Mouse (Mus musculus) embryonic facial prominence, embryonic 12.5 days (tissue): ENCODE results near the gene Cfap77. TPM values are rescaled to one million over a fixed set of nuclear protein-coding genes. Genes with fewer than 3 reads are reported as not detected.

ENCODE experiments used
- ATAC-seq: fragments of 200-750 bp; cut with Nextera tagmentation; 2 replicates; pipeline ENCODE4 v1.8.0; 2017; ENCODE audit not compliant: insufficient number of reproducible peaks, insufficient read depth, low FRiP score, low TSS enrichment
- H3K27ac ChIP-seq: fragments of 300-500 bp; sonication (generic); 2 replicates; pipeline ENCODE4 v1.5.1; 2016; ENCODE audit warnings: mild to moderate bottlenecking
- H3K27me3 ChIP-seq: fragments of 300-500 bp; sonication (generic); 2 replicates; pipeline ENCODE4 v1.6.1; 2016; ENCODE audit warnings: mild to moderate bottlenecking, moderate library complexity
- H3K36me3 ChIP-seq: fragments of 300-500 bp; sonication (generic); 2 replicates; pipeline ENCODE4 v1.6.1; 2016; ENCODE audit warnings: mild to moderate bottlenecking
- H3K4me1 ChIP-seq: fragments of 300-500 bp; sonication (generic); 2 replicates; pipeline ENCODE4 v1.6.1; 2016
- H3K4me2 ChIP-seq: fragments of 300-500 bp; sonication (generic); replicated peaks from 2 replicates; pipeline ENCODE4 v1.6.1; 2016; ENCODE audit warnings: mild to moderate bottlenecking, moderate library complexity
- H3K4me3 ChIP-seq: fragments of 300-500 bp; sonication (generic); 2 replicates; pipeline ENCODE4 v1.5.1; 2016; ENCODE audit warnings: mild to moderate bottlenecking
- H3K9ac ChIP-seq: fragments of 300-500 bp; sonication (generic); 2 replicates; pipeline ENCODE4 v1.6.1; 2016; ENCODE audit warnings: mild to moderate bottlenecking, moderate library complexity
- H3K9me3 ChIP-seq: fragments of 300-500 bp; sonication (generic); 2 replicates; pipeline ENCODE4 v1.6.1; 2016; ENCODE audit warnings: mild to moderate bottlenecking, moderate library complexity
- WGBS: fragments of 180-500 bp; shearing (Covaris S2); methylation state at CpG from one replicate; pipeline ENCODE4 v1.1.7; 2016; 5-methylcytosine and 5-hydroxymethylcytosine counted together
- polyA plus RNA-seq: library from polyadenylated mRNA; unstranded; fragments of >200 nt; fragmentation: Nextera tagmentation; extraction: Ambion mirVana; gene quantifications from 2 replicates; pipeline ENCODE4 v1.2.1, GENCODE M21; 2016

Cfap77 gene
- polyA plus RNA-seq, 1 experiment from 2014 or later = 0.55 TPM

DNA sequence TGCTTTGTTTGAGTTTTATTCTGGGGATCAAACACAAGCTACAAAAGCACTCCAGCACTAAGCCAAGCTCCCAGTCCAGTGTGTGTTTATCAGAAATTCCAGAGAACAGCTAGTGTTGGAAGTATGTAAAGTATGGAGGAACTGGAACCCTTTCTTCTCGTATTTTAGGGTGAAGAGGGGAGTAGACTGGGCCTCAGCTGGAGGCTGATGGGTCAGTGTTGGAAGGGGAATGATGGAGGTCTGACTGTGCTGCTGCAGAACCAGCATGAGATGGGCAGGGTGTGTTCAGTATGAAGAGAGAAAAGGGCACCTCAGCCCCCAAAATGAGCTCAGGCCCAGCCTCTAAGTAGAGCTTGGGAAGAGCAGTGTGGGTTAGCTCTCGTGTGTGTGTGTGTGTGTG, 21.4 kb upstream of the Cfap77 start:
- no peak for ATAC-seq
- 80% methylated on average over 2 of the region's 2 CpGs for WGBS

DNA sequence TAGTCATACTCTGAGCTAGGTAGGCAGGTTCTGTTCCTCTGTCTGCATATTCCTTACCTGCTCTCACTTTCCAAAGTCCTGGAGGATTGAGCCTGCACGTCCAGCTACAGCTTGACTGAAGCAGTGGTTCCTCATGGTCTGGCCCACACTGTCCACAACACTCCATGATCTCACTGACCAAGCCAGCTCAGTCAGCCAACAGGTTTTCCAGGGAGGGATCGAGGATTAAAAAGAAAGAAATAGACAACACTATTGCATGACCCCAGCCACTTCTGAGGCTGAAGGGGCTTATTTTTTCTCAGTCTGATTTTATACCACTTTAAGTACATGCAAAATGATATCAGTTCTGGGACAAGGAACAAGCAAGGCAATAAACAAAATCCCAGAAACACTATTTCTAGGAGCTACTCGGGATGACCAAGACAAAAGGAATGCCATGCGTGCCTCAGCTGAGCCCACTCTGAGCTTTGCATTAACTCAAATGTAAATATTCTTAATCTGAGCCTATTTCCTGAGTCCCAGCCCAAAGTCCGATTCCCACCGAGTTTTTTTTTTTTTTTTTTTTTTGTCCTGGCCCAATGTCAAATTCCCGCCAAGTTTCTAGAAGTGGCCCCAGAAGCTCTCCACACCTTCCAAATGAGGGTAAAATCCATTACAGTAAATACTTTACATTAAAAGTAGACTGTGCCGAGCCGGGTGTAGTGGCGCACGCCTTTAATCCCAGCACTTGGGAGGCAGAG, 20.6 kb upstream of the Cfap77 start:
- no peaks in the 10 kb centered on the region for H3K27me3 ChIP-seq
- ATAC-seq = no peak
- H3K4me1 ChIP-seq = no peaks in the 10 kb centered on the region
- H3K9me3 ChIP-seq = no peaks in the 10 kb centered on the region
- WGBS = 92% methylated on average over 11 of the region's 11 CpGs
- H3K9ac ChIP-seq = no peak overlapping the region
- no peak overlapping the region for H3K4me2 ChIP-seq
- no peak overlapping the region for H3K27ac ChIP-seq
- H3K4me3 ChIP-seq = no peak overlapping the region
- peaks cover 75% of the 10 kb centered on the region for H3K36me3 ChIP-seq

More for the DNA sequence above, 21.4 kb upstream of the Cfap77 start:
- Histone ChIP-seq H3K9ac (no peak overlapping the region), H3K27ac (no peak overlapping the region), H3K27me3 (no peaks in the 10 kb centered on the region), H3K4me3 (no peak overlapping the region), H3K9me3 (no peaks in the 10 kb centered on the region), H3K4me1 (no peaks in the 10 kb centered on the region), H3K4me2 (no peak overlapping the region), H3K36me3 (peaks cover 75% of the 10 kb centered on the region)

GRCm38 (mm10) chr2:29074676-29075075, 19.8 kb upstream of the Cfap77 start:
- WGBS = 91% methylated on average over 7 of the region's 7 CpGs
- H3K36me3 ChIP-seq = peaks cover 73% of the 10 kb centered on the region

DNA sequence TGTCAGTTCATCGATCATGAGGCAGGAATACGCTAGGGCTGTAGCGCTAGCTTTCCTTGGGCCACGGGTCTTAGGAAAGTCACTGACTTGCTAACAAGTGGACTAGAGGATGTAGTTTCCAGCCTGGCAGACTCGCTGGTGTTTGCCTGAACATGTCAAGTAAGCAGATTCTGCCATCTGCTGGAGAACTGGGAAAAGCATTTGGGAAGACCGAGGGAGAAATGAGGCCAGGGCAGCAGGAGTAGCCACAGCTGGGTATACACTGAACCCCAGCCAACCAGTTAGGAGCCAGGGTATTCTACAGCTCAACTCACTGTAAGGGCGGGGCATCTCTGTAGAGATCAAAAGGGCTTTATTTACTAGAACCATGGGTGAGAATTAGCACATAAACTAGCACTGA, 11.5 kb upstream of the Cfap77 start:
- H3K27me3 ChIP-seq = no peaks in the 10 kb centered on the region
- H3K4me2 ChIP-seq = no peak overlapping the region
- no peak overlapping the region for H3K4me3 ChIP-seq
- peaks cover 41% of the 10 kb centered on the region for H3K36me3 ChIP-seq
- no peak for ATAC-seq
- H3K9ac ChIP-seq = no peak overlapping the region
- peaks cover under 1% of the 10 kb centered on the region; the same call in 1 of the 2 replicates for H3K4me1 ChIP-seq
- no peak overlapping the region for H3K27ac ChIP-seq
- H3K9me3 ChIP-seq = no peaks in the 10 kb centered on the region
- WGBS = 60% methylated on average over 7 of the region's 7 CpGs

More at GRCm38 (mm10) chr2:29074676-29075075, 19.8 kb upstream of the Cfap77 start:
- ATAC-seq = no peak
- H3K4me2 ChIP-seq = no peak overlapping the region
- no peaks in the 10 kb centered on the region for H3K9me3 ChIP-seq
- H3K4me1 ChIP-seq = no peaks in the 10 kb centered on the region
- H3K27ac ChIP-seq = no peak overlapping the region
- H3K27me3 ChIP-seq = no peaks in the 10 kb centered on the region
- H3K4me3 ChIP-seq = no peak overlapping the region
- no peak overlapping the region for H3K9ac ChIP-seq

- Histone ChIP-seq H3K4me1 (peaks cover 6% of the 10 kb centered on the region; the same call in 1 of the 2 replicates), H3K4me3 (no peak overlapping the region), H3K27ac (no peak overlapping the region), H3K9me3 (no peaks in the 10 kb centered on the region), H3K9ac (no peak overlapping the region), H3K4me2 (no peak overlapping the region), H3K27me3 (no peaks in the 10 kb centered on the region), H3K36me3 (peaks cover 35% of the 10 kb centered on the region)
- ATAC-seq = no peak
- 88% methylated on average over 6 of the region's 6 CpGs for WGBS
Measured at GRCm38 (mm10) chr2:29065796-29066195, 10.9 kb upstream of the Cfap77 start.

DNA sequence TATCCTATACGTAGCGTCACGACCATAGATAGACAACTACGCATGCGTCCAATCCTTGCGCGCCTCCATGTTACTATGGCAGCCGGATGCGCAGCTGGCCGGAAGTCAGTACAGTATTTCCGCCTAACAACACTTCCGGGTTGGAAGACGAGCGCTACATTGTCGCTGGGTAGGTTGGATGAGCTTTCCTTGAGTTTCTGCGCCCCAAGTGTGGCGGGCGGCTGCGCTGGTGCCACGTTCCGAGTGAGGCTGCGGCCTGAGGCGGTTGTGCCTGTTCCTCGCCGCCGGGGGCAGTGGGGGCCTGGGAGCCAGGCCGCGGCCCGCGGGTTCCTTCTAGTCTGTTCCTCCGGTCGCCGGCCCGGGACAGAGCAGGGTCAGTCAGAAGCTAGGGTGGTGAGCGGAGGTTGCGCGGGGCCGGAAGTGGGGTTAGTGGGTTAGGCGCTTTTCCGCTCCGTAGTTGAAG, 5.3 kb upstream of the Cfap77 start, which contains the start of gene Ttf1:
Gene Ttf1 (plus strand): TSS at position 128 of the 463 bp plus-strand sequence.
- Histone ChIP-seq H3K9me3 (no peaks in the 10 kb centered on the region), H3K9ac (peak within 1 kb of the TSS; percentile 78), H3K36me3 (0 out of 2 replicates have a peak, but pooled peaks cover 6% of the 10 kb centered on the region), H3K4me2 (peak within 1 kb of the TSS; percentile 71), H3K27me3 (peaks cover 10% of the 10 kb centered on the region), H3K4me1 (peaks cover 10% of the 10 kb centered on the region; the same call in 1 of the 2 replicates), H3K27ac (peak within 1 kb of the TSS; percentile 96), H3K4me3 (peak within 1 kb of the TSS; percentile 96)
- ATAC-seq = peak; percentile 94
- WGBS = under 1% methylated on average over 41 of the region's 41 CpGs

- no peaks in the 10 kb centered on the region for H3K36me3 ChIP-seq
- peak overlapping the region; percentile 39 for H3K4me3 ChIP-seq
- peaks cover 4% of the 10 kb centered on the region; the same call in 1 of the 2 replicates for H3K4me1 ChIP-seq
- H3K4me2 ChIP-seq = peak overlapping the region; percentile 83
- peak overlapping the region; percentile 55 for H3K9ac ChIP-seq
- 3% methylated on average over 30 of the region's 30 CpGs for WGBS
- peaks cover 20% of the 10 kb centered on the region for H3K27me3 ChIP-seq
- no peak for ATAC-seq
- no peak overlapping the region for H3K27ac ChIP-seq
- H3K9me3 ChIP-seq = no peaks in the 10 kb centered on the region
Measured at GRCm38 (mm10) chr2:29054545-29054935, 326 bp downstream of the Cfap77 start.

- 4% methylated on average over 20 of the region's 20 CpGs for WGBS
- Histone ChIP-seq H3K36me3 (no peaks in the 10 kb centered on the region), H3K9me3 (no peaks in the 10 kb centered on the region), H3K9ac (no peak overlapping the region), H3K27me3 (peaks cover 20% of the 10 kb centered on the region), H3K4me2 (peak overlapping the region; percentile 83), H3K4me3 (peak overlapping the region; percentile 39), H3K27ac (no peak overlapping the region), H3K4me1 (peaks cover 4% of the 10 kb centered on the region; the same call in 1 of the 2 replicates)
- ATAC-seq = no peak
Measured at GRCm38 (mm10) chr2:29053802-29054544, 893 bp downstream of the Cfap77 start.

- Histone ChIP-seq H3K36me3 (no peaks in the 10 kb centered on the region), H3K4me3 (no peak overlapping the region), H3K4me2 (no peak overlapping the region), H3K9ac (no peak overlapping the region), H3K27me3 (peaks cover 20% of the 10 kb centered on the region), H3K27ac (no peak overlapping the region), H3K9me3 (no peaks in the 10 kb centered on the region), H3K4me1 (peaks cover 4% of the 10 kb centered on the region; the same call in 1 of the 2 replicates)
- ATAC-seq = 0 out of 2 replicates have a peak, but pooled peaks have one; percentile 23
- 30% methylated on average over 4 of the region's 4 CpGs for WGBS
Measured at GRCm38 (mm10) chr2:29052943-29053454, 1.9 kb downstream of the Cfap77 start.

DNA sequence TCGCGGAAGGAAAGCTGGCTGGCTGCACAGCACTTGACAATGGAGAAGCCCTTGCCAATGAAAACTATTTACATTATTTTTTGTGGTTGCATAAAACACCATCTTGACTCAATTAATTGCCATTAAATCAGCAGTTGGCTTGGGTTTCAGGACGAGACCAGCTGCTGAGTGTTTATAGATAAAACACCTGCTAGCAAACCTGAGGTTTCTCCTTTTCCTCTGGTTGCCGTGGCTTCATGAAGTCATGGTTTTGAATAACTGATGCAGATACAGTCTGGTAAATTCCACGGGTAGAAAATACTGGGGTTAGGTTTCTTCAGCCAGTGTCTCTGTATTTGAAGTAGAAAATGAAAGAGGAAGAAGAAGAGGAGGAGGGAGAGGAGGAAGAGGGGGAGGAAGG, 2.9 kb downstream of the Cfap77 start:
- no peak overlapping the region for H3K27ac ChIP-seq
- H3K9ac ChIP-seq = no peak overlapping the region
- no peak for ATAC-seq
- H3K4me1 ChIP-seq = peaks cover 4% of the 10 kb centered on the region; the same call in 1 of the 2 replicates
- H3K4me3 ChIP-seq = no peak overlapping the region
- peaks cover 14% of the 10 kb centered on the region for H3K27me3 ChIP-seq
- no peaks in the 10 kb centered on the region for H3K36me3 ChIP-seq
- no peak overlapping the region for H3K4me2 ChIP-seq
- WGBS = 50% methylated on average over 5 of the region's 5 CpGs
- no peaks in the 10 kb centered on the region for H3K9me3 ChIP-seq

- Histone ChIP-seq H3K9ac (no peak overlapping the region), H3K27ac (no peak overlapping the region), H3K9me3 (no peaks in the 10 kb centered on the region), H3K27me3 (peaks cover 36% of the 10 kb centered on the region), H3K4me1 (no peaks in the 10 kb centered on the region), H3K4me2 (no peak overlapping the region), H3K36me3 (no peaks in the 10 kb centered on the region), H3K4me3 (no peak overlapping the region)
- ATAC-seq = no peak
- whole genome bisulfite sequencing = 21% methylated on average over 16 of the region's 16 CpGs
Measured at GRCm38 (mm10) chr2:29046151-29046550, 8.7 kb downstream of the Cfap77 start.
